ENCODE assay signal across 10 mouse cellular contexts in genomic region chr13:24337874-24338273, GRCm38 (mm10). TPM values are rescaled to one million over a fixed set of nuclear protein-coding genes. Genes with fewer than 3 reads are reported as not detected.
DNase-seq lines count a peak whose midpoint lies in the region; ATAC-seq lines count a peak whose summit lies in the region.
"Had no signal": no experiment of that assay in that cellular context is flagged by ENCODE, and none has a peak within 500 bp of the region (broad histone marks: within the 10 kb centered on the region; RNA-seq: fewer than 3 reads in every experiment).

No protein-coding gene starts in this region.

- ATAC-seq in liver, embryonic 13.5 days (ENCODE audit: low read depth), result peak; percentile 61; the same call in 1 of the 2 replicates

- no peak overlapping the region for H3K9ac ChIP-seq in liver, embryonic 13.5 days
- H3K9ac ChIP-seq: neural tube, embryonic 12.5 days had no signal

- DNase-seq in kidney, adult 9 months, result peak; percentile 58
- DNase-seq in kidney, adult 18-20 months, result no peak
- DNase-seq in MEL-GATA-1-ER (ENCODE audit: extremely low read depth, low read depth) (peak; percentile 30), MN1 (ENCODE audit: low spot score) (no peak)
- DNase-seq in embryo, embryonic 11 days, result peak; percentile 62
- DNase-seq in liver, embryonic 13.5 days, result peak; percentile 18
- peak; percentile 27 for DNase-seq in skeletal muscle tissue, adult 2 months (ENCODE audit: low read depth, low spot score)
- no peak for DNase-seq in cerebellum, postnatal 4 days (ENCODE audit: low spot score in 2 of 2)

- H3K27ac ChIP-seq in liver, embryonic 13.5 days, result no peak overlapping the region
- H3K27ac ChIP-seq: neural tube, embryonic 12.5 days had no signal

- H3K36me3 ChIP-seq in liver, embryonic 13.5 days, result no peaks in the 10 kb centered on the region
- H3K36me3 ChIP-seq: neural tube, embryonic 12.5 days had no signal

- no peaks in the 10 kb centered on the region for H3K9me3 ChIP-seq in liver, embryonic 13.5 days (replicated peaks)
- H3K9me3 ChIP-seq: neural tube, embryonic 12.5 days had no signal

- no peaks in the 10 kb centered on the region for H3K27me3 ChIP-seq in liver, embryonic 13.5 days
- H3K27me3 ChIP-seq: neural tube, embryonic 12.5 days had no signal

- peaks cover 43% of the 10 kb centered on the region for H3K4me1 ChIP-seq in liver, embryonic 13.5 days (replicated peaks)
- H3K4me1 ChIP-seq: neural tube, embryonic 12.5 days had no signal

- H3K4me3 ChIP-seq in liver, embryonic 13.5 days (replicated peaks), result no peak overlapping the region
- H3K4me3 ChIP-seq: erythroblast, embryonic 14.5 days; neural tube, embryonic 12.5 days had no signal

- H3K4me2 ChIP-seq in liver, embryonic 13.5 days, result peak overlapping the region; percentile 49
- H3K4me2 ChIP-seq: neural tube, embryonic 12.5 days had no signal

- 13% methylated on average over 3 of the region's 3 CpGs for WGBS in liver, embryonic 13.5 days (ENCODE audit: insufficient replicate concordance)

RNA-seq across cellular contexts. Expression of gene Cmah, which starts 10.7 kb away (rescaled TPM):
- polyA plus RNA-seq in liver, embryonic 13.5 days (2015; fragmentation: Nextera tagmentation; extraction: Ambion mirVana), result 1.0 and 1.1 TPM in 2 replicates

RNA-seq across cellular contexts. Expression of gene Carmil1, which starts 57.3 kb away (rescaled TPM):
- 5.5 and 7.9 TPM in 2 replicates for polyA plus RNA-seq in liver, embryonic 13.5 days (2015; fragmentation: Nextera tagmentation; extraction: Ambion mirVana)

Comparison
In these comparisons a context has a peak if more than half of its experiments do, and no peak if none do; other contexts are left out.
1. DNase-seq: peak in kidney, adult 9 months (single experiment), MEL-GATA-1-ER (single experiment), embryo, embryonic 11 days (single experiment), liver, embryonic 13.5 days (single experiment) and skeletal muscle tissue, adult 2 months (single experiment); none in kidney, adult 18-20 months (single experiment), cerebellum, postnatal 4 days (0 of 2) and MN1 (single experiment).